Mouse (Mus musculus): ENCODE data around the gene Arih1.

GRCm38 (mm10) chr9:59464293-59464692 is 22.1 kb downstream of the Arih1 start:
- TF ChIP-seq CTCF (IDR thresholded peaks at IDR 0.05; ENCODE audit: control insufficient read depth, insufficient read depth, insufficient replicate concordance, low read depth, low read length) (no peak), POLR2A (IDR thresholded peaks at IDR 0.05; ENCODE audit: control insufficient read depth, low read depth, low read length) (no peak)
